Comparison of ENCODE assay signal across 1 mouse cellular context in genomic region chr11:49246523-49246922, GRCm38 (mm10).
TF ChIP-seq lines count a peak whose summit lies in the region.

No protein-coding gene starts in this region.

TF ChIP-seq in CH12.LX, 34 proteins besides CTCF, POLR2A, EP300 and RAD21:
- TF ChIP-seq ZMIZ1 (IDR thresholded peaks at IDR 0.05; ENCODE audit: low read depth, low read length) = no peak
- TF ChIP-seq TCF12 (IDR thresholded peaks at IDR 0.05; ENCODE audit: low read depth, low read length) = no peak
- TF ChIP-seq BHLHE40 (IDR thresholded peaks at IDR 0.05; ENCODE audit: low read depth, low read length) = 0 out of 2 replicates have a peak, but pooled peaks have one; percentile 16
- peak; percentile 58 for TF ChIP-seq ZNF384 (IDR thresholded peaks at IDR 0.05; ENCODE audit: low read depth, low read length)
- no peak for TF ChIP-seq NRF1 (IDR thresholded peaks at IDR 0.05; ENCODE audit: low read depth, low read length)
- no peak for TF ChIP-seq UBTF (IDR thresholded peaks at IDR 0.05; ENCODE audit: low read depth, low read length)
